Mouse (Mus musculus): Measurements from ENCODE around the gene Gm21981.

Gene Gm21981

GRCm38 (mm10) chr17:47694442-47694502 lies at the start of gene Gm21981:
Gm21981 (minus strand) TSS chr17:47694455.
- DNase-seq (ENCODE audit: extremely low spot score, low read depth, low spot score): no peak

DNA sequence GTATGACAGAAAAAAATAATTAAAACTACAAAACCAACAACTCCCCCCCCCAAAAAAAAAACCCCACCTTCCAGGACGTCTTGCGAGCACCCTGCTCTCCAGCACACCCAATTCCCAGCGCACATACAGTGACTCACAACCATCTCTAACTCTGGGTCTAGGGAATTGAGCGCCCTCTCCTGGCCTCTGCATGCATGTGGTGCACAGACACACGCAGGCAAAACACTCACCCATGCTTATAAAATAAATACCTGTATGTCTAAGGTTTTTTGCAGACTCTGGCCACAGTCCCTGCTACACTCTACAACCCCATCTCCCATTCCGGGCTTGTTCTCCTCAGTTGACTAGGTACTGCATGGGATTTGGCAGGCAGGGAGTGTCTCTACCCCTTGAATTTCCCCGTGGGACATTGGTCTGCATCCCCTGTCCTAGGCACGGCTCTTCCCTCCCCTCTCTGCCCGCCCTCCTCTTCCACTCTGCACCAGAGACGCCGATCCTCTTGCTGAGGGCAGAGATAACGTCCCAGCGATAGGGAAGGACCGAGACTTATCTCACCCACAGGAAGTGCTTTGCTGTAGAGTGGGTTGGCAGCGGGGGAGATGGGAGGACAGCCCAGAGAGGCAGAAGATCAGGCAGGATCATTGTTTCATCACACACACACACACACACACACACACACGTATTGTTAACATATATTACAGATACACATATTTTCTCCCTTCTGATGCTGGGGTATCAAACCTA lies 48.9 kb upstream of the Gm21981 start:
- DNase-seq (ENCODE audit: extremely low spot score, low read depth, low spot score): no peak

DNA sequence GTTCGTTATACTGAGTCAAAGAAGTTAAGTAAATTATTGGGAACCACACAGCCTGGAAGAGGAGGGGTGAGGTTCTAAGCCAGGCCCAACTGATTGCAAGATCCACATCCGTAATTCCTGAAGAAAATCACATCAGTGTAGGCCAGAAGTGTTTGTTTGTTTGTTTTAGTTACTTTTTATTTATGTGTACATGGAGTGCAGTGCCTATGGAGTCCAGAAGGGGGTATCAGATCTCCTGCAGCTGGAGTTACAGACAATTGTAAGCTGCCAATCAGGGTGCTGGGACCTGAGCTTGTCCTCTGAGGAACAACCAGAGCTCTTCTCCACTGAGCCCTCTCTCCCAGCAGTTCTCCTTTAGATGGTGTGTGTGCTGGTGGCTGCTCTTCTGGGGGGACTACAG lies 45.9 kb upstream of the Gm21981 start:
- DNase-seq (ENCODE audit: extremely low spot score, low read depth, low spot score): no peak

DNA sequence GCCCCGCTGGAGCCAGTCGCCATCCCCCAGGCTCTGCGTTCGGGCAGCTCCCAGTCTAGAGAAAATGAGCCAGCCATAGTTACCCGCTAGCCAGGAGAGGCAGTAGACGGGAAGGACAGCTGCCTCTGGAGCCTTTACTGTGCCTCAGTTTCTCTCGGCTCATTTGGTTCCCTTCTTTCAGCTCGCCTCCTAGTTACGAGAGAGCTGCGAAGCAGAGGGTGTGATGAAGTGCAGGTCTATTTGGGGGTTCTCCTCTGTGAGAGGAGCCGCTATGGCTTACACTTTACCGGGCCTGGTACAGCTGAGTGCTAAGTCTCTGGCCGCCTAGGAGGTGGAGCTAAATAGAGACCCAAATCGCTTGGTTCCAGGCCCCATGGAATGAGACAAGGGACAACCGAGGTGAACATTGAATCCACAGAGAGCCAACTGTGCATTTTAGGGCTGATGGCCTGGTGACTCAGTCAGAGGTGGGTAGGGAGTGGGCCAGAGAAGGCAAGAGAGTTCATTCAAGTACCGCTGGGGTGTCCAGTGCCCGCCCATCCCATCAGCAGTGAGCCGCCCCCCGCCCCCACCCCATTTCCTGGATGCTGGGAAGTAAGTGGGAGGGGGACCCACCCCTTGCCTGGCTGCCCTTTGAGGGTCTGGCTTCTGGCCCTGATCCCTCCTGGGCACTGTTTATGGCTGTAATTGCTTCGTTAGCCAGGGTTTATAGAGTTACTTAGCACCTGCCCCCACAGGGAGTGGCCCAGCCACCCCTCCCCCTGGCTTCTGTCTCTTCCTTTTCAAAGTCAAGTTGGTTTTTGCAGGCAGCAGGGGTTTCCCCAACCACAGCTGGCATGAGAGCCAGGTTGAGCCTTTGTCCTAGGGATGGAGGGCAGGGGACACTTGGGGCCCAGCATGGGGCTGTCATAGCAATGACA lies 44.9 kb upstream of the Gm21981 start:
- no peak for DNase-seq (ENCODE audit: extremely low spot score, low read depth, low spot score)

DNA sequence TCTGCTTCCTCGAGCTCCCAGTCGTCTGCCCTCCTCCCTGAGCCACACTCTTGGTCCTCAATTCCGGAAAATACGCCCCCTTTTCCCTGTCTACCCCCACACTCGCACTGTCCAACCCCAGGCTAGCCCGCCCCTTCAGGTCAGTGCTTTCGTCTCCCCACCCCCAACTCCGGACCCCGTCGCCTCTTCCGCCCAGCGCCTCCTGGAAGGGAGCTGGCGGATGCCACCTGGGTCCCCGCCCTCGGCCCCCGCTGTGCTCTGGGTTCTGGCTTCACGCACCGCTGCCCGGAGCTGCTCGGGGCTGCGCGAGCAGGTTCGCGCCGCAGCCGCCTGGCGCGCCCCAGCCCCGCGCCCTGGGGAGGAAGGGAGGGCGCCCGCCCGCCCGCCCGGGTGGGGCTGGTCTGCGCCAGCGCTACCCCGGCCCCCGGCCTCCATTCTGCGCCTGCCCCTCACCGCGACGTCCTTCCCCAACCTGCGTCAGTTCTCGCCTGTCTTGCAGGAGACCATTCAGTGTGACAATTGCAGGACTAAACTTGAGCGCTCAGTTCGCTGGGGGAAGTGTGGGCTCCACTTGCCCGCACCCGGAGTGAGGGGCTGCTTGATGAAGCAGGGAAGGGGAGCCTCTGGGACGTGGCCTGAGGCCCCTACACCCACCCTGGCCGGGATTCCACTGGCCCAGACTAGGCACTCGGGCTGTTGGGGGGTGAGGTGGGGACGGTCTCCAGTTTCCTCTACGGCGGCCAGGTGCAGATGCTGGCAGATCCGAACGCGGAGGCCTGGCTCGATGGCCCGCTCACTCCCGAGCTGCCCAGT lies 44.0 kb upstream of the Gm21981 start:
- DNase-seq (ENCODE audit: extremely low spot score, low read depth, low spot score): no peak

- DNase-seq (ENCODE audit: extremely low spot score, low read depth, low spot score): no peak
Measured at GRCm38 (mm10) chr17:47737271-47738065, 43.2 kb upstream of the Gm21981 start.

- DNase-seq (ENCODE audit: extremely low spot score, low read depth, low spot score): no peak
Measured at GRCm38 (mm10) chr17:47736856-47737255, 42.6 kb upstream of the Gm21981 start, which contains the start of gene Tfeb. Tfeb (plus strand) TSS chr17:47737030.

DNA sequence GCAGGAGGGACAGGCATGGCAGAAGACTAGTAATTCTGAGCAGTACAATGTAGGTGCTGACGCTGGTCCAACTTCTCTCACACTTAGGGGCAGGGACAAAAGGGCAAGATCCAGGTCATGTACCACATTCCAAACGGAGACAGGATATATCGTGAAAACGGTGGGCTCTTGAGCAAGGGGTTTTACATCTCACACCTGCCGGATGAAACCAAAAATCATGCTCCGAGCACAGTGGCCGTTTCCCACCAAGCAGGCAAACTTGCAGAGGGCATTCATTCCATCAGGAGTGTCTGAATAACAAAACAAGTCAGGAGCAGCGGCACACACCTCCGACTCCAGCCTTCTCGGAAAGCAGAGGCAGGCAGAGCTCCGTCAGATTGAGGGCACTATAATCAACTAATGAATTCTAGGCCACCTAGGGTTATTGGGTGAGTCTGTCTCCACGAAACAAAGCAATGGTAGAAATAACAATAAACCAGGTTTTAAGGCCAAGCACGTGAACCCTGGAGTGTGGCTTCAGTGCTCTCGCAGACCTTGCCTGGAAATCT lies 41.4 kb upstream of the Gm21981 start:
- DNase-seq (ENCODE audit: extremely low spot score, low read depth, low spot score): no peak

- no peak for DNase-seq (ENCODE audit: extremely low spot score, low read depth, low spot score)
Measured at GRCm38 (mm10) chr17:47730633-47731575, 36.6 kb upstream of the Gm21981 start.

DNA sequence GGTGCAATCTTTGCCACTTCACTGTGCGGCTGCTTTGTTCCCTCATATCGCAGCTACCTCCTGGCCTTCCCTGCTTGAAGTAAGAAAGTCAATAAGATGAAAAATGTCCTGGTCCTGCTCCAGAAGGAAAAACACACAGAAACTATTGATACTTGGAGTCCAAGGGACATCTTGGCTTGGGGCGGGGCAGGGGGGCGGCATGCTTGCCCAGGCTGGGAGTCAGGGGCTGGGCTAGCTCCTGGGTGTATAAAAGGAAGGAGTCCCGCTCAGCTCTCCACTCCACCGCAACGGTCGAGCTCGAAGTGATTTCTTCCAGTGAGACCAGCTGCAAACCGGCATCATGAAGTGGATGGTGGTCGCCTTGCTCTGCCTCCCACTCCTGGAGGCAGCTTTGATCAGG lies 32.3 kb upstream of the Gm21981 start, which contains the start of gene Pgc:
Gene Pgc (plus strand): TSS at position 277 of the 400 bp plus-strand sequence.
- DNase-seq (ENCODE audit: extremely low spot score, low read depth, low spot score): no peak

- DNase-seq (ENCODE audit: extremely low spot score, low read depth, low spot score): no peak
Measured at GRCm38 (mm10) chr17:47721183-47721582, 26.9 kb upstream of the Gm21981 start.

GRCm38 (mm10) chr17:47715037-47715436 lies 20.8 kb upstream of the Gm21981 start:
- DNase-seq (ENCODE audit: extremely low spot score, low read depth, low spot score): no peak

- no peak for DNase-seq (ENCODE audit: extremely low spot score, low read depth, low spot score)
Measured at GRCm38 (mm10) chr17:47712889-47713571, 18.8 kb upstream of the Gm21981 start.

DNA sequence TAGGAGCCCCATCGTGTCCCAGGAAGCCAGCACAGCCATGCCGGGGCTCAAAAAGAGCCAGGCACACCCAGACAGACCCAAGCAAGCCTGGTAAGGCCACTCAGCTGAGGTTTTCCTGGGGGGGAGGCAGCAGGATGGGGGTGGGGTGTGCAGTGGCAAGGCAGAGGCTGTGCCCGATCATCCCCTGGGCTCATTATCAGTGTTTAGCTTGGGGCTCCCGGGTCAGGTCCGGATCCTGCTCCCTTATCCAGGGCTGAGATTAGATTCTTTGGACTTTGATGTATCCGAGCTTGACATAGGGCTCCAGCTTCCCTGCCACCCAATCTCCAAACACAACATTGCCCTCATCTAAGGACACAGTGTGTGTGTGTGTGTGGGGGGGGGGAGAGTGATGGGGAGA lies 17.6 kb upstream of the Gm21981 start:
- DNase-seq (ENCODE audit: extremely low spot score, low read depth, low spot score): no peak

DNA sequence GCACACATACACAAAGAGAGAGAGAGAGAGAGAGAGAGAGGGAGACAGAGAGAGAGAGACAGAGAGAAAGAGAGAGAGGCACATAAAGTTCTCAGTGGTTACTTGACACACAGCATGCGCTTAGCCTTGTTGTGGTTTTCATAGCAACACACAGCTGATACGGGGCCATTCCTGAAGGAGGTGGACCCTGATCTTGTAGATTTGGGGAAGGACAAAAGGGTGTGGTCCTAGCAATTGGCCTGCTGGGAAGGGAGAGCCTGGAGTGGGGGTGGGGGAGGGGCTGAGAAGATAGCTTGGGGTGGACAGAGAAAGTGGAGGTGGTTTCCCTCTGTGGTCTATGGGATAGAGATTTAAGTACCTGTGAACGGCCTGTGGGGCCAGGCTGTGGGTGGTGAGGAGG lies 15.8 kb upstream of the Gm21981 start:
- DNase-seq (ENCODE audit: extremely low spot score, low read depth, low spot score): no peak

DNA sequence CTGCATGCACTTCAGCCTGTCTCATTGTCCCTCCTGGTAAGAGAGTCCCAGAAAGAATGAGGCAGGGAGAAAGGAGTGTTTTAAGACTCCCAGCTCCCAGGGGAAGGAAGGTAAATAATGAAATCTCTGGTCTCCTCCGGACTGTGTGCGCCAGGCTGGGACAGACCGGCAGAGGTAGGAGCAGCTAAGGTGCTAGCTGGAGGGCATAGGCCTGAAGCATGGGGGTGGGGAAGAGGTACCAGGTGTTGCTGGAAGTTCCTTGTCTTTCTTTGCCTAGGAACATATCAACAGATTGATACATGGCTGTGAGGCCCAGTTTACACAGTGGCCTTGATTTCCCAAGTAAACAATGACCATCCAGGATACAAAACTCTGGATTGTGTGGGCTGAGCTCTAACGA lies 14.7 kb upstream of the Gm21981 start:
- DNase-seq (ENCODE audit: extremely low spot score, low read depth, low spot score): no peak

DNA sequence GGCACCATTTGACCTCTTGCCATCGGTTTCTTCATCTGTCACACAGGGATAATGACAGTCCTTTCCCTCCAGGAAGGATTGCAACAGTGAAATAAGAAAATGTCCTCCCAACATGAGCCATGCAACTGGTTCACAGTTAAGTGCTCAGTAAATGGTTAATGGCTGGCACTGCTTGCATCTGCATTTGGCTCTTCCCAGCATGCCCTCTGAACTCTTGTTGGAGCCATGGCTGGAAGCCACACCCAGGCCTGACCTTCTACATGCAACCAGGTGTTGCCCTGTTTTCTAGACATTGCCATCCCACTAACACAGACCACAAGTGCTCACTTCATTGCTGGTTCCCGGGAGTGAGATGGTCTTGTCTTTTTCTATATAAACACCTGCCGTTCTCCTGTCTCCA lies 13.7 kb upstream of the Gm21981 start:
- no peak for DNase-seq (ENCODE audit: extremely low spot score, low read depth, low spot score)

DNA sequence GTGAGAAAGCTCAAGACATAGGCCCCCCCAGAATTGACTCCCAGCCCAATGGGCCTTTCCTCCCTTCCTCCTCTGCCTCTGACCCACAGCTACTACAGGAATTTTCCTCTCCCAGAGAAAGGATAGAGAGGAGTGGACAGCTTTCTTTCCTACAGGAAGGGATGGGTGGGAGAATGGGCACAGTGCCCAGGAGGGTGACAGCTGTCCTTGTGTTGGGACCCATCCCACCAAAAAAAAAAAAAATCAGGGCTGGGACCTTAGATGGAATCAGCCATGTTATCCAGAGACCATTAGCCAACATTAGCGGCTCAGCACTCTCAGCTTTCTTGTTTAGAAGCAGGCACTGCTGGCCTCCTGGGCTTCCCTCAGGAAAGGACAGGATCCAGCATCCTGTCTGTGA lies 11.9 kb upstream of the Gm21981 start:
- no peak for DNase-seq (ENCODE audit: extremely low spot score, low read depth, low spot score)

GRCm38 (mm10) chr17:47704692-47705091 lies 10.4 kb upstream of the Gm21981 start:
- no peak for DNase-seq (ENCODE audit: extremely low spot score, low read depth, low spot score)
